Mouse (Mus musculus) liver, adult 2 months (tissue): ENCODE results near the gene Naaladl1.

ENCODE experiments used
- CTCF ChIP-seq: fragments of 200-500 bp; IDR thresholded peaks from 2 replicates; pipeline ENCODE4 v1.5.1; 2011; ENCODE audit warnings: low read depth, low read length, control low read depth
- POLR2A ChIP-seq: fragments of 200-500 bp; IDR thresholded peaks from 2 replicates; pipeline ENCODE4 v1.6.1; 2011; ENCODE audit warnings: low read length, control low read depth; ENCODE audit not compliant: insufficient read depth; ENCODE audit errors: extremely low read depth

DNA sequence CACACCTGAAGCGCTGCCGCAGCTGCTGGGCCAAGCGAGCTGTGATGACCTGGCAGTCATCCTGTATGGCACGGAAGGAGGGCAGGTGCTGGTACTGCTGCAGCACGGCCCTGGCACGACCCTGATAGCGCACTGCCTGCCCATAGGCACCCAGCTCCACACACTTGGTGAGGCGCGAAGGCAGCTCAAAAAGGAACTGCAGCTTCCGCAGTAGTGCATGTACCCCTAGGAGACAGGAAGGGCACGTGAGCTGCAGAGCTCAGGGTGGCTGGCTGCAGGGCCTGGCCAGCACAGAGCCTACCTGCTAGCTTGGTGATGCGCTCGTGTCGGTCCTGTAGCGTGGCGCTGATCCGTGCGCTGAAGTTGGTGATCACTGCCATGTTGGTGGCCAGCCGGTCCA, 34.3 kb upstream of the Naaladl1 start:
- no peak for TF ChIP-seq POLR2A
- no peak for TF ChIP-seq CTCF
